Mouse (Mus musculus): ENCODE measurements around the gene Nagk. TPM values are rescaled to one million over a fixed set of nuclear protein-coding genes. Genes with fewer than 3 reads are reported as not detected.

Gene Nagk
- polyA plus RNA-seq (2014; fragmentation: Illumina TruSeq; extraction: RNeasy Lipid Tissue Mini Kit (QIAGEN cat#74804)), result 6.8 TPM

GRCm38 (mm10) chr6:83794760-83795296 is at the start of gene Nagk:
Gene Nagk (plus strand): TSS chr6:83794982.

GRCm38 (mm10) chr6:83762344-83762743 is 32.4 kb upstream of the Nagk start, which contains the start of gene Ankrd53:
Gene Ankrd53 (plus strand): TSS chr6:83762644.

GRCm38 (mm10) chr6:83775638-83776293 is 19.0 kb upstream of the Nagk start, which contains the start of gene Tex261:
Gene Tex261 (minus strand): TSS chr6:83775813.

GRCm38 (mm10) chr6:83831606-83832123 is 36.9 kb downstream of the Nagk start, which contains the start of gene Paip2b:
Gene Paip2b (minus strand): TSS chr6:83831741.

Other genes with a start within 250 kb of the Nagk start
- 75.7 TPM for gene Stambp, start 222.3 kb upstream of the Nagk start, polyA plus RNA-seq (2014; fragmentation: Illumina TruSeq; extraction: RNeasy Lipid Tissue Mini Kit (QIAGEN cat#74804))
- not detected for gene Clec4f, start 138.8 kb upstream of the Nagk start, polyA plus RNA-seq (2014; fragmentation: Illumina TruSeq; extraction: RNeasy Lipid Tissue Mini Kit (QIAGEN cat#74804))
- not detected for gene Cd207, start 117.1 kb upstream of the Nagk start, polyA plus RNA-seq (2014; fragmentation: Illumina TruSeq; extraction: RNeasy Lipid Tissue Mini Kit (QIAGEN cat#74804))
- gene Vax2, start 83.7 kb upstream of the Nagk start, polyA plus RNA-seq (2014; fragmentation: Illumina TruSeq; extraction: RNeasy Lipid Tissue Mini Kit (QIAGEN cat#74804)), result not detected
- gene Atp6v1b1, start 52.0 kb upstream of the Nagk start, polyA plus RNA-seq (2014; fragmentation: Illumina TruSeq; extraction: RNeasy Lipid Tissue Mini Kit (QIAGEN cat#74804)), result 0.60 TPM
- gene Ankrd53, start 32.3 kb upstream of the Nagk start, polyA plus RNA-seq (2014; fragmentation: Illumina TruSeq; extraction: RNeasy Lipid Tissue Mini Kit (QIAGEN cat#74804)), result not detected
- 27.5 TPM for gene Tex261, start 19.2 kb upstream of the Nagk start, polyA plus RNA-seq (2014; fragmentation: Illumina TruSeq; extraction: RNeasy Lipid Tissue Mini Kit (QIAGEN cat#74804))
- gene Paip2b, start 36.8 kb downstream of the Nagk start, polyA plus RNA-seq (2014; fragmentation: Illumina TruSeq; extraction: RNeasy Lipid Tissue Mini Kit (QIAGEN cat#74804)), result 77.4 TPM
- gene Zfp638, start 72.1 kb downstream of the Nagk start, polyA plus RNA-seq (2014; fragmentation: Illumina TruSeq; extraction: RNeasy Lipid Tissue Mini Kit (QIAGEN cat#74804)), result 269 TPM
- 0.83 TPM for gene Dysf, start 213.6 kb downstream of the Nagk start, polyA plus RNA-seq (2014; fragmentation: Illumina TruSeq; extraction: RNeasy Lipid Tissue Mini Kit (QIAGEN cat#74804))

Data from ovary, adult 10 weeks (tissue).